Mouse (Mus musculus) left cerebral cortex, adult 8-10 months (tissue): ENCODE measurements around the gene Fbxl17. TPM values are rescaled to one million over a fixed set of nuclear protein-coding genes. Genes with fewer than 3 reads are reported as not detected.

ENCODE experiments used
- DNase-seq, 2 experiments: peaks; one replicate each; pipeline ENCODE4 v3.0.0; 2022; ENCODE audit warnings: low spot score in 2 of 2
- total RNA-seq, 4 experiments: library from RNA; stranded (reverse); gene quantifications; 2 replicates each; pipeline ENCODE4 v1.2.4; 2022

Fbxl17 gene
- total RNA-seq, 4 experiments from 2014 or later = 55.6 to 64.1 (median 60.9) TPM

DNA sequence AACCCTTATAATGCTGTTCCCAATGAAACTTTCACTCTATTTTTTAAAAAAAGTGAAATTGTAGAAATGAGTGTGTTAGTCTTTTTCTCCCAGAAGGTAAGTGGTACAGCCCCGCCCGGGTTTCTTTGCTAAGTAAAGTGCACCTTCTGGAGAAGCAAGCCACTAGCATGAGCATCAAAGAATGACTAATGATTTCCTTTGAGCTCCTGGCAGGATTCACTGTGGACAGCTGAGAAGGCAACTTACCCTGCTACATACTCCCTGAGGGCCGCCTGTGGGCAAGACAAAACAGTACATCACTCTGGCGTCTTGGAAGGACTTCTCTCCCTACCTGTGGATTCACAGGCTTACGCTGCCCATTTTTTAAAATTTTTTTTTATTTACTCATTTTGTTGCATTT, 217.8 kb downstream of the Fbxl17 start:
- DNase-seq = peak in 1 of 2 experiments; percentile 25

- DNase-seq = no peak
These were observed 218.8 kb downstream of the Fbxl17 start for GRCm38 (mm10) chr17:63280990-63281389.

GRCm38 (mm10) chr17:63279144-63279543, 220.7 kb downstream of the Fbxl17 start:
- no peak for DNase-seq

GRCm38 (mm10) chr17:63273353-63273752, 226.5 kb downstream of the Fbxl17 start:
- DNase-seq = no peak

DNA sequence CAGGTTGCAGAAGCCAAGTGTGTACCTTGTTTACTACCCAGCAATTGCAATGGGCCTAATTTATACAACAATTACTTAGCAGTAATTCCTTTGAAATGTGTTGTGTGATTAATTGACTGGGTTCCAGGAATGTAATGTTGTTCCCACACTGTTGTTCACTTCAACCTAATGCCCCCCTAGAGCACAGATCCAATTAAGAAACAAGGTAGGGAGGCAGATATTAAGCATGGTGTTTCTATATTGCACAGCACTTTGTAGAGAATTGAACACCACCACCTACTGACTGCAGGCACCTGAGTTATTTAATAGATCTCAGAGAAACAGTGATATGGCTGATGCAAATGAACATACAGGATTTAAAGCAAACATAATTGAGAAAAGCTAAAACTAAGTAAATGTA, 226.9 kb downstream of the Fbxl17 start:
- no peak for DNase-seq

GRCm38 (mm10) chr17:63271000-63271399, 228.8 kb downstream of the Fbxl17 start:
- DNase-seq = no peak

GRCm38 (mm10) chr17:63270513-63270912, 229.3 kb downstream of the Fbxl17 start:
- DNase-seq = no peak

- DNase-seq = no peak
These were observed 237.1 kb downstream of the Fbxl17 start for GRCm38 (mm10) chr17:63262674-63263073.

DNA sequence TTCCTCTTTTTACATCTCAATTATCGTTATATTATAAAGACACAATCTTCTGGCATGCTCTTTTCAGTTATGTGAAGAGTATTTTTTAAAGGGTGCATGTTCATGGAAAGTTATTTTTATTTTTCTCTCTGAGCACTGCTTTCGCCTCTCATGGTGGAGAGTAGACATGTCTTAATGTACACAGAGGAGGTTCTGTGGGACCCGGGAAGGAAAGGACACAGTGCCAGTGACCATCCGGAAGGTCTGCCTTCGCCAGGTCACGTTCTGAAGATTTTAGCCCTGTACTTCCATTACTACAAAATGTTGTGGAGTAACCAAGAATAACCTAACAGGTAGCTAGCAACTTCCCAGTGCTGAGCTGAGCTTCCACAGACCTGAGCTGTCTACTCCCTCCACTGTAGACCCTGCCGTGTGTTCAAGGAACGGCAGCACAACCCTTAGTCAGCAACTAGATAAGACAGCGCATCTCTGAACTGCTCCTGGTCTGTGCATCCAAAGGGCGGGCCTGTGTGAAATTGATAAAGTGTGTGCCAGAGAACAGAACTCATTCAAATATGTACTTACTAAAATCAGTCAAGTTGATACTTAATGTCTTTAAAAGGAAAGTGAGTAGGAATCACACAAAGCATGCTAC, 238.2 kb downstream of the Fbxl17 start:
- DNase-seq = no peak

- no peak for DNase-seq
These were observed 240.7 kb downstream of the Fbxl17 start for GRCm38 (mm10) chr17:63259091-63259490.

GRCm38 (mm10) chr17:63246144-63246619, 253.6 kb downstream of the Fbxl17 start:
- DNase-seq = no peak

- no peak for DNase-seq
These were observed 254.3 kb downstream of the Fbxl17 start for GRCm38 (mm10) chr17:63245472-63245871.

DNA sequence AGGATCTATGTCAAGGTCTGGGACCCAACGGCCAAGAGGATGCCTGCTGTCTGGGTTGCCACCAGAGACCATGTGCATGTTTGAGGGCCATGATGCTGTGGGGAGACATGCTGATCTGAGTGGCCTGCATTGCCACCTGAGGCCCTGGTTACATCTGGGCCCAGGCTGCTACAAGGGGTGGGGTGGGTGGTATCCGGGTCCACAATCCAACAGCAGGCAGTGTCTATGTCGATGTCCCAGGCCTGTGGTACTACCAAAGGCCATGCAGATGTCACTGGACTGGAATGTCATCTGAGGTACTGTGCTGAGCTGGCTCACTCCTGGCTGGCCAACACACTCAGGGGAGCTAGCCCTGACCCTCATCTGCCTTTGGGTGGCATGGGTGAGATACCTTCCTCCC, 257.1 kb downstream of the Fbxl17 start:
- no peak for DNase-seq

DNA sequence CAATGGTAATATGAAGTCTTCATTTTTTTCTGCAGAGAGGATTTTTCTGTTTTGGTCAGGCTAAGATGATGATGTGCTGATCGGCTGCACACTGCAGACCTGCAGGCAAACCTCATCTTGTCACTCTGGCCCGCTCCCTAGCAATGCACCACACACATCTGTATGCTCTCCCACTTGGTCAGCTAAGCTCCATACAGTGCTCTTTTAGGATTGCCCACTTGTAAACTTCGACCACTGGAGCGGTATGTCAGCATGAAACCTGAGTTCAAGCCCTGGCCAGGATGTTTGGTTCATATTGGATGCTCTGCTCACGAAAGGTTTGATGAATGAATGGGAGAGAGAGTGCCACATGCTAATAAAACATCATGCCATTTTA, 259.1 kb downstream of the Fbxl17 start:
- no peak for DNase-seq

DNA sequence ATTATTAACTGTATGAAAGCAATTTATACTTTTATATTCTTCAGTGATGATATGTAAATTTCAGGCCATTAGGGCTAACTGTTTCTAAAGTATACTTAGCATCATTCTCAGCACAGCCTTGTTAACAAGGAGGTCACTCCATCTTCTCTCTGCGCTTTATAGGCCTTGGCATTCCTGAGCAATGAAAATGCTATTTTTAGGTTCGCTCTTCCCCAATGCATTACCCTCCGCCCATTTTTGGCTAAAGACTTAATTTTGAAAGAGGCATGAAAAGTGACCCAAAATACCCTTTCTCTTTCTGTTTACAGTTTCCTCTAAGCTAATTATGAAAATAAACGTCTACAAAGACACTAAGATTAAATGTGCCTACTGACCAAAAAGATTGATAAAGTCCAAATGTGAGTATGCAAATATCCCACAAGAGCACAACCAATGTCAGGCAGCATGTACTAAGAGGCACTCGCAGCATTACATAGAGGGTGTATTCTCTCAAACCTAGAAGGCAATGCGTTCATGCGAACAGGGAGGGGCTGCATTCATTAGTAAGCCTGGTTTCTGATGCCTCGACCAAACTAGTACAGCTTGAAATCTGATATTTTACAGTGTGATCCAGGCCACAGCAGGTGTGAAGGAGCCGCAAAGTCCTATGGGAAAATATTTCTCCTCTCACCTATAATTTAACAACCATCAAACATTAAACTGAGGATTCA, 259.6 kb downstream of the Fbxl17 start:
- DNase-seq = no peak

DNA sequence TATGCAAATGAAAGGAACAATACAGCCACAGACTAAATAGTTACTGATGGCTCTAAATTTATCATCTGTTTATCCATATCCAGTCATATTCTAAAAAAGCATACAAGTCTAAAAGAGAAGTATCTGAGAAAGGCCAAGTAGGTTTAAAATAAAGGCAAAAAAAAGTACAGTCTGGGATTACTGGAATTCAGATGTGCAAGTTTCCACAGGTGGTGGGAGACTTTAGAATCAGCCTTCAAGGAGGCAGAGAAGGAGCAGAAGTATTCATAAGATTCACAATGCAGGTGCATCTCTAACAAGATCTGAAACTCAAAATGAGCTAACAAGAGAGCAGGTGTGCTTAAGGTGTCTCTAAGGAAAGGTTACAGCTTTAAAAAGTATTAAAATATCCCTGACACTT, 263.0 kb downstream of the Fbxl17 start:
- no peak for DNase-seq

DNA sequence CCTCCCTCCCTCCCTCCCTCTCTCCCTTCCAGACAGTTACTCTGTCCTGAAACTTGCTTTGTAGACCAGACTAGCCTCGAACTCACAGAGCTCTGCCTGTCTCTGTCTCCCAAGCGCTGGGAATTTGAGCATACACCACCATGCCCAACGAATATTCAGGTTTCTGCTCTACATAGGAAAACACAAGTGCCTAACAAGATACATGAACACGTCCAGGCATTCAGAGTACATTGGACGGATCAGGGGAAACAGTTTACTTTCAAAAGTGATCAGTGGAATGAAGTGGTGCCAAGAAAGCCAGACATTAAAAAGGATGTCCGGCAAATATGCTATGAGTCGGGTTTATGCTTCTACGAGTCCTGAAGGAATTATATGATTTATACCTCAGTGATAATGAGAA, 263.6 kb downstream of the Fbxl17 start:
- no peak for DNase-seq

- DNase-seq = no peak
These were observed 264.0 kb downstream of the Fbxl17 start for GRCm38 (mm10) chr17:63235821-63236220.

- DNase-seq = no peak
These were observed 270.7 kb downstream of the Fbxl17 start for GRCm38 (mm10) chr17:63229111-63229510.

- DNase-seq = no peak
These were observed 273.4 kb downstream of the Fbxl17 start for GRCm38 (mm10) chr17:63226380-63226779.

GRCm38 (mm10) chr17:63225959-63226358, 273.9 kb downstream of the Fbxl17 start:
- no peak for DNase-seq

- DNase-seq = no peak
These were observed 276.1 kb downstream of the Fbxl17 start for GRCm38 (mm10) chr17:63223675-63224074.

DNA sequence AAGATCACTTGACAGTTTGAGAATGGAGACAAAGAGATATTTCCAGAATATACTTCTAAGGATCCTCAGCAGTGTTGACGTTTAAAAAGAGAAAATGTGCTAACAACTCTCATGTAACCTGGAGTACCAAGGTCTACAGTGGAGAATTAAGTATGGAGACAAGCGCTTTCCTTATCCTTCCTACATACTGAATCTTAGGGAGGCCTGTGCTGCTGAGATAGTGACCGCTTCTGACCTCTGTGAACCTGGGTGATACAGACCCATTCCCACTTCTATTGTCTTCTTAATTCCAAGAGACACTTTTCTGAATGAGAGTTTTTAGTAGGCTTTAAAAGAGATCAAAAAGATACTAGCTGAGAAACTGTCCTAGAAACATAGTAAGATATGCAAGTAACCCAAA, 278.2 kb downstream of the Fbxl17 start:
- DNase-seq = no peak
